Mouse (Mus musculus): Measurements from ENCODE around the gene Trove2. TPM values are rescaled to one million over a fixed set of nuclear protein-coding genes. Genes with fewer than 3 reads are reported as not detected.

The Trove2 gene
- total RNA-seq, 2 experiments from 2014 or later = 27.6 to 29.9 TPM

Other genes with a start within 250 kb of the Trove2 start
- 10 to 100 TPM; 18.9 to 22.4 TPM for gene B3galt2, start 136.4 kb downstream of the Trove2 start, total RNA-seq (2021)
- gene Cdc73, start 74.2 kb downstream of the Trove2 start, total RNA-seq (2021) = 10 to 100 TPM; 60.5 to 66.8 TPM
- gene Glrx2, start 60.7 kb downstream of the Trove2 start, total RNA-seq (2021) = 100 to 1,000 TPM; 107 to 114 TPM
- gene Uchl5, start 204 bp upstream of the Trove2 start, total RNA-seq (2021) = 10 to 100 TPM; 36.9 to 38.9 TPM
- gene Rgs2, start 227.1 kb upstream of the Trove2 start, total RNA-seq (2021) = 10 to 100 TPM; 39.6 to 39.8 TPM